Mouse (Mus musculus) hindbrain, postnatal 0 days (tissue): ENCODE results near the gene Llph. TPM values are rescaled to one million over a fixed set of nuclear protein-coding genes. Genes with fewer than 3 reads are reported as not detected.

ENCODE experiments used
- ATAC-seq: fragments of 200-750 bp; cut with Nextera tagmentation; 2 replicates; pipeline ENCODE4 v1.8.0; 2017; ENCODE audit warnings: mild to moderate bottlenecking, moderate TSS enrichment, moderate library complexity
- DNase-seq: peaks from one replicate; pipeline ENCODE4 v3.0.0-alpha.2; 2015; ENCODE audit warnings: low spot score
- H3K27ac ChIP-seq: fragments of 300-500 bp; sonication (generic); 2 replicates; pipeline ENCODE4 v1.5.1; 2014; ENCODE audit warnings: mild to moderate bottlenecking
- H3K27me3 ChIP-seq: fragments of 300-500 bp; sonication (generic); 2 replicates; pipeline ENCODE4 v1.6.1; 2014; ENCODE audit warnings: low read length, mixed read lengths; ENCODE audit not compliant: insufficient read depth
- H3K36me3 ChIP-seq: fragments of 300-500 bp; sonication (generic); 2 replicates; pipeline ENCODE4 v1.6.1; 2014; ENCODE audit warnings: low read length, mixed read lengths; ENCODE audit not compliant: insufficient read depth
- H3K4me1 ChIP-seq: fragments of 300-500 bp; sonication (generic); 2 replicates; pipeline ENCODE4 v1.6.1; 2014; ENCODE audit warnings: antibody characterized with exemption, low read length, mixed read lengths; ENCODE audit not compliant: insufficient read depth
- H3K4me2 ChIP-seq: fragments of 300-500 bp; sonication (generic); 2 replicates; pipeline ENCODE4 v1.6.1; 2014; ENCODE audit warnings: low read depth, mild to moderate bottlenecking, low read length, moderate library complexity, mixed read lengths
- H3K4me3 ChIP-seq: fragments of 300-500 bp; sonication (generic); 2 replicates; pipeline ENCODE4 v1.5.1; 2014; ENCODE audit warnings: low read length
- H3K9ac ChIP-seq: fragments of 300-500 bp; sonication (generic); replicated peaks from 2 replicates; pipeline ENCODE4 v1.6.1; 2014; ENCODE audit warnings: mild to moderate bottlenecking, low read length, moderate library complexity, mixed read lengths
- H3K9me3 ChIP-seq: fragments of 300-500 bp; sonication (generic); 2 replicates; pipeline ENCODE4 v1.6.1; 2016; ENCODE audit warnings: low read length, mixed read lengths
- CTCF ChIP-seq: IDR thresholded peaks from 2 replicates; pipeline ENCODE4 v1.5.1; 2016; ENCODE audit warnings: antibody characterized with exemption, control low read depth, low read depth
- WGBS: fragments of 180-500 bp; shearing (Covaris S2); extraction: QIAGEN DNeasy Blood & Tissue Kit; methylation state at CpG from one replicate; pipeline ENCODE4 v1.1.7; 2014; 5-methylcytosine and 5-hydroxymethylcytosine counted together
- polyA plus RNA-seq: library from polyadenylated mRNA; unstranded; fragments of >200 nt; fragmentation: Nextera tagmentation; extraction: Ambion mirVana; gene quantifications from 2 replicates; pipeline ENCODE4 v1.2.1, GENCODE M21; 2015
- total RNA-seq: library from RNA; depleted of rRNA; stranded (reverse); fragments of >200 nt; gene quantifications from 2 replicates; pipeline ENCODE4 v1.2.3, GENCODE M21; 2014; rRNA removed

The Llph gene
- total RNA-seq (3.8 and 4.1 TPM in 2 replicates), polyA plus RNA-seq (37.0 and 43.3 TPM in 2 replicates)

DNA sequence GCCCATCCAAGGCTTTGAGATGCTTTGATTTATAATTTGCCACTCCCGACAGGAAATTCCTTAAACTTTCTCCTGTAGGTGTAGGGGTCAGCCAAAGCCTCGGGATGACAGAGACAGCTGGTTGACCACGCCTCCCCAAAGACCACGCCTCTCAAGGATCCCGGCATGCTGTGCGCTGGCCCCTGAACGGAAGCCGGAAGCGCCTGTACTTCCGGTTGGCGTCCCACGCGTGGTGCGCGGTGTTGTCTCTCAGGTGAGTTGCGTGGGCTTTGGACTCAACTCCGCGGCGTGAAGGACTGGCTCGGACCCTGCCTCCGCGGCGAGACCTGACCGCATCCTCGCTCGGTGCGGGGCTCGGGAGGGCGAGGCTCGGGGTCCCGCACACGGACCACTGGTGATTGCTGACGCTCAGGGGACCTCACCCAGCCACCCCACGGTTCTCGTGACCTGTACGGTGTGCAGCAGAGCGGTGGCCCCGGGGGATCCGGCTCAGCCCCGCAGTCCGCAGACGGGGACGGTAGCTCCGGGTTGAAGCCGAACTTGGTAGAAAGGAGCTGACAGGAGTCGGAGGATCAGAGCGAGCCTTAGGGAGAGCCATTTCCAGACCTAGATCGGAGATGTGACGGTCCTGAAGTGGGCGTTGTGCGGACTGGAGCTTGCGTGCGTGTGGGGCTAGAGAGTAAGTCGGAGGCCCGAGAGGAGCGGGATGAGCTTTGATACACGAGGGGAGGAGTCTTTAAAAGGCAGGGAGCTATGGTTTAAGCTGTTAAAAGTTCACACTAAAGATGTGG, at the start of gene Llph:
TSS of gene Llph (plus strand) at position 200 of the 791 bp plus-strand sequence.
- Histone ChIP-seq H3K27ac (peak within 1 kb of the TSS; percentile 62; the same call in 1 of the 2 replicates), H3K4me2 (peak within 1 kb of the TSS; percentile 98), H3K9me3 (no peaks in the 10 kb centered on the region), H3K4me3 (peak within 1 kb of the TSS; percentile 98), H3K36me3 (peaks cover 15% of the 10 kb centered on the region), H3K4me1 (no peaks in the 10 kb centered on the region), H3K27me3 (no peaks in the 10 kb centered on the region), H3K9ac (peak within 1 kb of the TSS; percentile 71)
- ATAC-seq (peak; percentile 96), DNase-seq (peak; percentile 93)
- WGBS = under 1% methylated on average over 57 of the region's 57 CpGs
- no peak for TF ChIP-seq CTCF

GRCm38 (mm10) chr10:120182887-120183286, 44.0 kb upstream of the Llph start:
- Histone ChIP-seq H3K36me3 (no peaks in the 10 kb centered on the region), H3K4me2 (no peak overlapping the region), H3K27ac (no peak overlapping the region), H3K9ac (no peak overlapping the region), H3K27me3 (no peaks in the 10 kb centered on the region), H3K9me3 (no peaks in the 10 kb centered on the region), H3K4me1 (no peaks in the 10 kb centered on the region), H3K4me3 (no peak overlapping the region)
- ATAC-seq = no peak
- no peak for DNase-seq
- TF ChIP-seq CTCF = peak; percentile 22; the same call in 1 of the 2 replicates
- WGBS = 100% methylated on average over 1 of the region's 1 CpGs

- Histone ChIP-seq H3K27me3 (no peaks in the 10 kb centered on the region), H3K4me1 (no peaks in the 10 kb centered on the region), H3K36me3 (no peaks in the 10 kb centered on the region), H3K4me2 (no peak overlapping the region), H3K9ac (no peak overlapping the region), H3K27ac (no peak overlapping the region), H3K4me3 (no peak overlapping the region), H3K9me3 (no peaks in the 10 kb centered on the region)
- DNase-seq (no peak), ATAC-seq (no peak)
- TF ChIP-seq CTCF = no peak
- 77% methylated on average over 2 of the region's 2 CpGs for WGBS
These were observed 43.5 kb upstream of the Llph start for GRCm38 (mm10) chr10:120183342-120183741.

GRCm38 (mm10) chr10:120188513-120188912, 38.4 kb upstream of the Llph start:
- Histone ChIP-seq H3K4me2 (no peak overlapping the region), H3K27ac (no peak overlapping the region), H3K9me3 (no peaks in the 10 kb centered on the region), H3K4me1 (no peaks in the 10 kb centered on the region), H3K36me3 (no peaks in the 10 kb centered on the region), H3K9ac (no peak overlapping the region), H3K27me3 (no peaks in the 10 kb centered on the region), H3K4me3 (no peak overlapping the region)
- TF ChIP-seq CTCF = no peak
- ATAC-seq (no peak), DNase-seq (no peak)
- WGBS = 83% methylated on average over 2 of the region's 2 CpGs

DNA sequence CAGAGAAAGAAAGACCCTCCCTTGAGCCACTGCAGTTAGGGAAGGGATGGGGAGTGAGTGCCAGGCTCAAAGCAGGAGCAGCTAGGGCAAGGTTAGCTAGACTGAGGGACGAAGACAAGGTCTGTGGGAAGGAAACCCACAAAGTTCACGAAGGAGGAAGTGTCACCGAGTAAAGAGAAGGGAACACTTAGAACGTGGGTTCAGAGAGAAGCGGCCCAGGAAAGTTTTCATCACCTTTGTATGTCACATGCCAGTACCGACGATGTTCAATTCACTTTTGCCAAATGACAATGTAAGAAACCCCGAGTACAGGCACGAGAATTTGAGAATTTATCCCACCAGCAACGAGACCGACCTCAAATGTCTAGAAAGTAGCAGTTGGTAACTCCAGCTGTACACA, 37.6 kb upstream of the Llph start:
- no peak overlapping the region for H3K4me2 ChIP-seq
- no peak for ATAC-seq
- 68% methylated on average over 11 of the region's 11 CpGs for WGBS
- no peaks in the 10 kb centered on the region for H3K9me3 ChIP-seq
- no peak for DNase-seq
- no peaks in the 10 kb centered on the region for H3K4me1 ChIP-seq
- no peaks in the 10 kb centered on the region for H3K36me3 ChIP-seq
- no peak for TF ChIP-seq CTCF
- no peak overlapping the region for H3K4me3 ChIP-seq
- H3K27me3 ChIP-seq = no peaks in the 10 kb centered on the region
- H3K27ac ChIP-seq = no peak overlapping the region
- H3K9ac ChIP-seq = no peak overlapping the region

- Histone ChIP-seq H3K27me3 (no peaks in the 10 kb centered on the region), H3K4me3 (no peak overlapping the region), H3K36me3 (no peaks in the 10 kb centered on the region), H3K4me1 (no peaks in the 10 kb centered on the region), H3K9me3 (no peaks in the 10 kb centered on the region), H3K9ac (no peak overlapping the region), H3K27ac (no peak overlapping the region), H3K4me2 (no peak overlapping the region)
- no peak for TF ChIP-seq CTCF
- ATAC-seq (no peak), DNase-seq (no peak)
- 28% methylated on average over 6 of the region's 6 CpGs for WGBS
These were observed 37.1 kb upstream of the Llph start for GRCm38 (mm10) chr10:120189782-120190181.

DNA sequence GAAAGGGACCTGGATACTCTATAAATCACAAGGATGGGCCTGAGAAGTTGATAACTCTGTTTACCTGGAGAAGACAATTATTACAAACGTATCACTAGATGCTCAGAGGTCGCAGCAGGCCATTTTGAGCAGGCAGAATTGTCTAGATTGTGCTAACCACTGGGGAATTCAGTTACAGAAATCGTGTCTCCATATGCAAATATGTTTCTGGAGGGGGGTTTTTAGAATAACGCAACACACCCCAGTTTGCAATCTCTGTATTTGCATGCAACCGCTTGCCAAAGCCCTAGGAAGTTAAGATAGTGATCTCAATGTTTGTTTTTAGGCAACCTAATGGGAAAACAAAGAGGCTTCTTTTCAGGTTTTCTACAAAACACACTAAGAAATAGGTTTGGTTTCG, 35.7 kb upstream of the Llph start:
- H3K4me2 ChIP-seq = no peak overlapping the region
- 82% methylated on average over 6 of the region's 6 CpGs for WGBS
- no peak overlapping the region for H3K27ac ChIP-seq
- ATAC-seq (no peak), DNase-seq (no peak)
- H3K36me3 ChIP-seq = no peaks in the 10 kb centered on the region
- no peak overlapping the region for H3K9ac ChIP-seq
- no peak for TF ChIP-seq CTCF
- H3K4me1 ChIP-seq = no peaks in the 10 kb centered on the region
- no peaks in the 10 kb centered on the region for H3K9me3 ChIP-seq
- no peaks in the 10 kb centered on the region for H3K27me3 ChIP-seq
- no peak overlapping the region for H3K4me3 ChIP-seq
